Mouse (Mus musculus): ENCODE data around the gene Gm49321.

The Gm49321 gene

DNA sequence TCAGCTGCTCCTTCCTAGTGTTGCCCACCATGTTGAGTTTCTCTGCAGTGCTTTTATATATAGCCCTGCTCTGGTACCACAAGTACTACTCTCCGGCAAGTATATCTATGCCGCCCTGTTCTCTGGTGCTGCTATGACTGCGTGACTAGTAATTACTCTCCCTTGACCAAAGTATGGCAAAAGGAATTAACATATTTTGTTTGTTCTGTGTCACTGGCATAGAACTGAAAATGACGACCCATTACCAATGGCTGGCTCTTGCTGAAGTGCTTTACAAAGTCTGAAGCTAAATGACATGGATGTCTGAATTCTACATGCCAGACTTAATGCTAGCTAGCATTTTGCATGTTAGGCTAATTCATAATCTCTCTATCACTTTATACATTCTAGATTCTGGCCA is 11.0 kb downstream of the Gm49321 start:
- DNase-seq (ENCODE audit: extremely low read depth, low read depth, low spot score), result no peak

DNA sequence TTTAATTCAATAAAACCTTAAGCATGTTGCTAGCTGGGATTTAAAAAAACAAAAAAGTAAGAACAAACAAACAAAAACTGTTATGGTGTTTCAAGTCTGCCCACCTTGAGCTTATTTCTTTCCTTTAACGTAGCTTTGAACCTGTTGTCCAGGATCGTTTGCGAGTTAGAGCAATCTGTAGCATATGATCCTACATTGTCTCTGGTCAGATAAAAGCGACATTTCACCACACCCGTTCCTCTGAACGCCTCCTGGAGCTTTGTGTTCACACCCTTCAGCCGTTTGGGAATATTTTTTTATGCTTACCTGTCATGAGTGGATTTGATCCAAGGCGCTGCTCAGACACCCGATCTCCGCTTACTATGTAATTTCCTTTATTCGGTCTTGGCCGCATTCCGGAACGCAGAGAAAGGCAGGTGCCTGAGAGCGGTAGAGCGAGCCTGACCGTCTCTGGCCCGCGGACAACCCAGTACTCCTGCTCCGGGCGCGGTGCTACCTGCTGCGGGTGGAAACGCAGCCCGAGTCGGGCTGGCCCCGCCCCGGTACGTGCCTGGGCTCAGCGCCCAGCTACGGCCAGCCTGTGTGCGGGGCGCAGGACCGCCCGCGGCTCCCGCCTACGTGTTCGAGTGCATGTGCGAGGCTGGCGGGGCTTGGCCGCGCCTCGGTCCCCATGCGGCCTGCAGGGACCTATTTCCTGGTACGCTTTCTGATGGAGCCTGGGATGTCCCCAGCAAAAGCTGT is 12.0 kb downstream of the Gm49321 start:
- no peak for DNase-seq (ENCODE audit: extremely low read depth, low read depth, low spot score)

DNA sequence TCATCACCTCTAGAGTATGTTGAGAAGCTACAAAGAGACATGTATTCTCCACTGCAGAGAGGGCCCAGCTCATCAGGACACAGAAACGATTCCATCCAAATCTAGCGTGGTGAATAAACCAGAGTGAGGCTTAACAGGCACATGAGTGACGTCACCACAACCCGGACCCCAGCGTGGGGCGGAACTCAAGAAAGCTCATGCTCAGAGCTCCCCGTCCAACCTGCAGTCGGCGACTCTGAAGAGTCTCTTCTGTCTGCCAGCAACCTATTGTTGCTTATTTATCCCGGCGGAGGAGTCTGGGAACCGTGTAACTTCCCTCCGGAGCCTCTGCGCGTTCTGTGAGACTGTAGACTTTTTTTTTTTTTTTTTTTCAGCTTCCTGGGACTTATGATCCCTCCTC is 15.4 kb downstream of the Gm49321 start:
- DNase-seq (ENCODE audit: extremely low read depth, low read depth, low spot score), result no peak

DNA sequence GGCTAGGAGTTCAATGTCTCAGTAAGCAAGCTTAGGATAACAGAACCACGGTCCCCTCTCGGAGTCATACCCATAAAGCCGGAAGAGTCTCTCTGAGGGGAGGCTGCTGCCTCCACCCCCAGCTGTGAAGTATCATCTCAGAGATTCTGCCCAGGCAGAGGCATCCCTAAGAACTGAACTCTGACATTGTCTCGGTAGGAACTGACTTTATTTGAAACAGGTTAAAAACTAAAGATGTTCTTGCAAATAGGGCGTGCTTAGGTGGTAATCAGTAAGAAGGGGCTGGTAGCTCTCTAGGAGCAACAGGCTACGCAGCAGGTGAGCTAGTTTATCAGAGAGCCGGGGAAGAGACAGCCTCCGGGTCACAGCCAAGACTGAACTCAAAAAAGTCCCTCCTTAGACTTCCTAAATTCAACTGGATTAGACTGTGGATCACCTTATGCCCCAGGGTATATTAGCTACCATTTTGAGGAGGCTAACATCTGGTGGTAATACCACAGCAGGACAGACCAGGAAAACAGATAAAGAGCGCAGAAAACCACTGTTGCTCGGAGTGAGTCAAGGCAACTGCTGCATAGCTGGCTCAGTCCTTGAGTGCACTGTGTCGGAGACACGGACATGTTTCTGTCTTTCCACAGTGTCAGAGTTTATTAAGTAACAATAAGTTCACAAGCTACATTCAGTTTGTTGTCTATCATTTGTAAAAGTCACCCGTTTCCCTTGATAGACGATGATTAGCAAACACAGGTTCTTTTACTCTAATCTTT is 16.1 kb downstream of the Gm49321 start:
- DNase-seq (ENCODE audit: extremely low read depth, low read depth, low spot score), result no peak

- no peak for DNase-seq (ENCODE audit: extremely low read depth, low read depth, low spot score)
Observed at GRCm38 (mm10) chr12:73954785-73955184, 17.3 kb downstream of the Gm49321 start.

DNA sequence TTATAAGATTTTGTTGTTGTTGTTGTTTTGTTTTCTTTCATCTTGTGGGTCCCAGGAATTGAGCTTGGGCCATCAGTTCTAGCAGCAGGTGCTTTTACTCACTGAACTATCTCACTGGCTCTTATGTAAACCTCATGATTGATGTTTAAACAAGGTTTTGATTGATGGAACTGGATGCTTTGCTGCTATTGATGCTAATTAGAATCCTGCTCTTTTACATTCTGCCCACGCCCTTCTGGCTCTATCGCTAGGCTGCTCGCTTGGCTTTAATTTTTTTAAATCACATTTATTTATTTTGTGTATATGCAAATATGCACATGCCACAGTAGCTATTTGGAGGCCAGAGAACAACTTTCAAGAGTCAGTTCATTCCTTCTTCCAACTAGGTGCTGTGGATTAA is 20.2 kb downstream of the Gm49321 start:
- no peak for DNase-seq (ENCODE audit: extremely low read depth, low read depth, low spot score)

DNA sequence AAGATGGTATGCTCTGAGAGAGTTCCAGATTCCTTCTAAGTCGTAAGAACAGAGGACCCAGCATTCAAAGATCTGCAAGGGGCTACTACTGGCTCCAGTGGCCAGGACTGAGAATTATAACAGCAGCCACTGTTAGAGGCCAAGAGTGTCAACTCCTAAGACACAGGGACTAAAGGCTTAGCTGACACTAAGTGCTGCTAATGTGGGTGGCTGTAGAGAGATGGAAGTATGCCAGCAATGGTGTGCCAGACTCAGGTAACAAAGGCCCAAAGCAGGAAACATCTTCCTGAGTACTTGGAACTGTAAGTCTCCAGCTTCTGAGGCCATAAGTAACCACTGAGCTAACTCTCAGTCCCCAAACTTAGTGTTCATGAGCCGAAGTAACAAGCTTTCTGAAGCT is 21.4 kb downstream of the Gm49321 start:
- peak; percentile 50 for DNase-seq (ENCODE audit: extremely low read depth, low read depth, low spot score)

- peak; percentile 59 for DNase-seq (ENCODE audit: extremely low read depth, low read depth, low spot score)
Observed at GRCm38 (mm10) chr12:73964291-73965281, 27.1 kb downstream of the Gm49321 start, which contains the start of gene Snapc1. Gene Snapc1 (plus strand): TSS chr12:73964481.

DNA sequence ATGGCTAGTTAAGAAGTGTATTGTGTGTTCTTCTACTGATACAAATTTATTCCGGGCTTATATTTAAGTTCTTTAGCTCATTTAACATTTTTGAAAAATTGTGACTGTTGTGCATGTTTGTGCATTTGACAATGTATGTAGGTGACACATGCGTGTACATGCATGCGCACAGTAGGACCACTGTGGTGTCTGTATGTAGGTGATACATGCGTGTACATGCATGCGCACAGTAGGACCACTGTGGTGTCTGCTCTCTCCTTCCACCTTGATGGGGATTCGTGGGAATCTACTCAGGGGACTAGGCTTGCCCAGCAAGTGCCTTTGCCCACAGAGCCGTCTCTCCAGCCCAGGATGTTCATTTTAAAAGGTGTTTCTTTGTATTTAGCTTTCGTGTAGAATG is 31.7 kb downstream of the Gm49321 start:
- DNase-seq (ENCODE audit: extremely low read depth, low read depth, low spot score), result no peak

DNA sequence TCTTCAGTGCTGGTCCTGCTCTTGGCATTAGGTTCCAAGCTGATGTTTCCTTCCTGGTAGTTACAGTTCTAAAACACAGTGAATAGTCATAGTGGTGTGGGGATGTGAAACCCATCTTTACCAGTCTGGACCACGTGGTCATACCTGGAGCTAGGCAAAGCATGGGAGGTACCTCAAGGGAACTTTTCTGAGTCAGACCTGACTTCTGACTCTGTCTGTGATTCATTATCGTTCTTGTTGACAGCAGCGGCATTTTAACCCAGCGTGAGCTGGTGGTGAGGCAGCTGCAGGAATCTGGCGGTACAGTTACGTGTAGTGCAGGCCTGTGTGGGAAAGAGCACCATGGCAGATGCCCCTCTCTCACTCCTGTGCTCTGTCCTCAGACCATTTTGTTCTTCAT is 37.1 kb downstream of the Gm49321 start:
- no peak for DNase-seq (ENCODE audit: extremely low read depth, low read depth, low spot score)

- no peak for DNase-seq (ENCODE audit: extremely low read depth, low read depth, low spot score)
Observed at GRCm38 (mm10) chr12:73978144-73978543, 40.7 kb downstream of the Gm49321 start.

DNA sequence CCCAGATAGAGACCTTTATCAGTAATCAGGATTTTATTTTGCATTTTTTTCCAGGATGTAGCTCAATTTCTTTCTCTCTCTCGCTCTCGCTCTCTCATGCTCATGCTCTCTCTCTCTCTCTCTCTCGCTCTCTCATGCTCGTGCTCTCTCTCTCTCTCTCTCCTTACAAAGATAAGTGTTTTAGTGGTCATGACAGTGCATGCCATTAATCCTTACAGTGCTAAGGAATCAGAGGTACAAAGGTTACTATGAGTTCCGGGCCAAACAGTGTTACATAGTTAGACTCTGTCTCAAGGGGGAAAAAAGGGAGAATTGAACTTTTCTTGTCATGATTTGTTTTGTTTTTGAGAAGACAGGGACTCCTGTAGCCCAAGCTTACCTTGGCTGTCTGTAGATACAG is 42.2 kb downstream of the Gm49321 start:
- DNase-seq (ENCODE audit: extremely low read depth, low read depth, low spot score), result no peak

GRCm38 (mm10) chr12:73982533-73982932 is 45.1 kb downstream of the Gm49321 start:
- no peak for DNase-seq (ENCODE audit: extremely low read depth, low read depth, low spot score)

DNA sequence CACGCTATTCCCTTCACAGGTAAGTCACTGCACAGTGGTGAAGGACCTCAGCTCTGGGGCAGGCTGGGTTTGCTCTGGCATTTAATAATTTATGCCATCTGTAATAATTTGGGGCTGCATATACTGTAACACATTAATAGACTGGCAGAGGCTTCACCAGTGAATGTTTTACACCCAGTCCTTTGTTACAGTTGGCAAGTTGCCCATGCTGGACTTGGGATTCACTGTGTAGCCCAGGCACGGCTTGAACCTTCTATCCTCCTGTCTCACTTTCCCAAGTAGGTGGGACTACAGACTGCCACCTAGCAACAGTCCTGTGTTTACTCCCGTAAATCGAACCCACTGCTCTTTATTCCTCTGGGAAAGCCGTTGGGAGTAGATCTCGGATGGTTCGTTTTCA is 48.8 kb downstream of the Gm49321 start:
- DNase-seq (ENCODE audit: extremely low read depth, low read depth, low spot score), result no peak

- DNase-seq (ENCODE audit: extremely low read depth, low read depth, low spot score), result no peak
Observed at GRCm38 (mm10) chr12:73988393-73989008, 51.0 kb downstream of the Gm49321 start.

DNA sequence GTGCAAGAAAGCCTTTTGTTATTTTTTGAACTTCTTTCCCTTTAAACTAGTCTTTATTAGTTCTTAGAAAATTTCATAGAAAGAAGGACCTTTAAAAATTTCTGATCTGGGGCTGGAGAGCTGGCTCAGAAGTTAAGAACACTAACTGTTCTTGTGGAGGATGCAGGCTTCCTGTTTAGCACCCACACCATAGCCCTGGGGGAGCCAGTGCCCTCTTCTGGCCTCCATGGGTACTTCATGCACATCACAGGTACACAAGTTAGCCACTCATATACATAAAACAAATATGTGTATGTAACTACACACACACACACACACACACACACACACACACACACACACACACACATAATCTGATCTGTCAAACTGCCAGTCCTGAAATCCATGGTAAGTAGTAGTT is 52.1 kb downstream of the Gm49321 start:
- no peak for DNase-seq (ENCODE audit: extremely low read depth, low read depth, low spot score)

DNA sequence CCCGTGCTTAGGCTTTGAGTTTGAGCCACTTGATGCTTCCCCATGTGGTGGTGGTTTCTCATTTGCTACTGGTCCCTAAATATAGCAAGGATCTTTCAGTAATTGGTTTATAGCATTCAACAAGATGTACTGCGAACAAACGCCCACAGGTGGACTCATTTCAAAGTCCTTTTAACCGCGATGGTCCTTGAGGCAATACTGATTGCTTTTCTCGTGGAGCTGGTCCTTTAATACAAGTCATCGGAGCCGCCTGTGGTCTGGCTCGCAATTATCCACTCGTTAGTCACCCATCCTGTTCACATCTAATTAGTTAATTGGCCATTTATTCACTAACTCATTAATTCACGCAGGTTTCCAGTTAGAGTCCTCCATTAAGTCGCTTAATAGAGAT is 59.4 kb downstream of the Gm49321 start:
- no peak for DNase-seq (ENCODE audit: extremely low read depth, low read depth, low spot score)

- no peak for DNase-seq (ENCODE audit: extremely low read depth, low read depth, low spot score)
Observed at GRCm38 (mm10) chr12:73997297-73998127, 60.1 kb downstream of the Gm49321 start, which contains the start of gene Syt16. Gene Syt16 (plus strand): TSS chr12:73997661.

GRCm38 (mm10) chr12:73998128-73998456 is 60.6 kb downstream of the Gm49321 start:
- DNase-seq (ENCODE audit: extremely low read depth, low read depth, low spot score), result no peak

DNA sequence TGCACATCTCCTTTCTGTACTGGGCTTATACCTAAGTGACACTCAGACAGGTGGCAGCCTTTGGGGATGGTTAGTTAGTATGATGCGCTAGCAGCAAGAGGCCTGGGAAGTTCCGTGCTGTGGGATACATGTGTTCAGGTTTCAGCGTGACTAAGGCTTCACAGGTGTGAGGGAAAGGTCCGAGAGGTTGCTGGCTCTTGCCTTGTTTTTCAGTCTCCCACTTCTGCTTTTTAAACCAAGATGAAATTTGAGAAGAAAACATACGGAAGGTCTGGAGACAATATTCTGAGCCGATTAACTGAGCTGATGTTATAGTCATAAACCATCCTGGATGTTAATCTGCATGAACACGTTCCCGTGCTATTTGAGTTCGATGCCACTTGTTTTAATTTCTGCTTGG is 65.0 kb downstream of the Gm49321 start:
- DNase-seq (ENCODE audit: extremely low read depth, low read depth, low spot score), result no peak
